Mouse (Mus musculus) spleen, postnatal 14 days (tissue): Measurements from ENCODE around the gene Gm4177.
"Not testable (repeated sequence)": the region's sequence is repeated elsewhere in the genome, so short reads cannot be mapped to it uniquely, and the experiment has no call there.

Experiments
- DNase-seq, 2 experiments: peaks; one replicate each; pipeline ENCODE4 v3.0.0; 2021 to 2022; ENCODE audit warnings: low spot score in 2 of 2

Gm4177 gene

GRCm38 (mm10) chr7:21796628-21797027 lies at the start of gene Gm4177:
Gm4177 (minus strand) TSS chr7:21796728.
- not testable (repeated sequence) for DNase-seq

DNA sequence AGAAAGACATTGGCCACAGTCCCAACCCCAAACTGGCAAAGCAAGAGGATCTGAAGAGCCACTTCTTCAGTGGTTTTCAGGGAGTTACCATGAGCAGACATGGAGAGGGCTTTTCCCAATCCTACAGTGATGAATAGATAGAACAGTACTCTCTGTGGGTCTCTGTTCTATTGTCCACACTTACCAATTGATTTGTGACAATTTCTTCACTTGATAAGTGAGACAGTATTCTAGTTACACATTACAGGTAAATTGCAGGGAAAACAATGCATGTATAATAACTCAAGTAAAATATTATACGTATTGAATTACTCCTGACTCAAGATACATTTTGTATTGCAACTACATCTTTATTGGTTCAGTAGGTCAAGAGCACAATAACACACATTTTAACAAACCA lies 47.6 kb upstream of the Gm4177 start, which contains the start of gene Gm5725:
Gm5725 (minus strand) TSS at position 101 of the 400 bp plus-strand sequence.
- not testable (repeated sequence) for DNase-seq

GRCm38 (mm10) chr7:21832051-21832450 lies 35.5 kb upstream of the Gm4177 start, which contains the start of gene Vmn1r135:
Vmn1r135 (plus strand) TSS chr7:21832351.
- DNase-seq, result not testable (repeated sequence)

- not testable (repeated sequence) for DNase-seq
Measured at GRCm38 (mm10) chr7:21761375-21761774, 35.2 kb downstream of the Gm4177 start, which contains the start of gene Gm4175. Gm4175 (minus strand) TSS chr7:21761475.
